Comparison of ENCODE assay signal across 8 mouse cellular contexts in genomic region chr4:63495915-63496278, GRCm38 (mm10). TPM values are rescaled to one million over a fixed set of nuclear protein-coding genes. Genes with fewer than 3 reads are reported as not detected.
DNase-seq lines count a peak whose midpoint lies in the region; ATAC-seq lines count a peak whose summit lies in the region.

Gene Whrn (minus strand): TSS chr4:63495991.

- peak; percentile 76 for DNase-seq in T-cell, adult 2 months (ENCODE audit: low spot score)
- peak; percentile 40 to 65 for DNase-seq in cerebellum, postnatal 4 days (ENCODE audit: low spot score in 2 of 2)
- peak; percentile 81 for DNase-seq in gastrocnemius, postnatal 14 days
- DNase-seq in induced T-regulatory cell, adult 2 months (ENCODE audit: low read depth) = peak; percentile 91
- peak; percentile 67 to 71 for DNase-seq in left cerebral cortex, postnatal 25 days (ENCODE audit: low spot score in 2 of 2)
- peak; percentile 72 for DNase-seq in right cerebral cortex, postnatal 14 days
- DNase-seq in urinary bladder, postnatal 36 days (ENCODE audit: low spot score in 2 of 2) = peak; percentile 46 to 71

- intact Hi-C loops in gastrocnemius, postnatal 14 days (cut with DNase I; ENCODE audit: low total_unique reads) = no loop called here
- intact Hi-C loops in left cerebral cortex, postnatal 25 days (cut with DNase I) = loop anchor here (10.0 kb wide), 1 partner anchor 349 kb away; no protein-coding TSS in a partner anchor

- ATAC-seq in megakaryocyte-erythroid progenitor cell, adult 5-6 weeks (replicated peaks; ENCODE audit: low FRiP score, low TSS enrichment, poor library complexity, severe bottlenecking) = peak; percentile 65

RNA-seq across cellular contexts. Expression of gene Whrn, which starts in this region (rescaled TPM):
- 1 to 10 TPM; 1.7 to 2.0 TPM for total RNA-seq in gastrocnemius, postnatal 14 days (2021)
- 10 to 100 TPM; 46.4 TPM for total RNA-seq in left cerebral cortex, postnatal 25 days (2021)
- 0.15 and 0.82 TPM in 2 replicates for total RNA-seq in megakaryocyte-erythroid progenitor cell, adult 5-6 weeks (2014; fragmentation: Nextera tagmentation)
- total RNA-seq in megakaryocyte-erythroid progenitor cell, adult 5-6 weeks (2017) = not detected in 2 replicates

Comparison
In these comparisons a context has a peak if more than half of its experiments do, and no peak if none do; other contexts are left out.
1. Peak in every context shown above with its lines: DNase-seq and ATAC-seq.
2. RNA of gene Whrn (total RNA-seq): 46.4 TPM in left cerebral cortex, postnatal 25 days; 1.7 to 2.0 TPM in gastrocnemius, postnatal 14 days and 0.15 to 0.82 TPM in megakaryocyte-erythroid progenitor cell, adult 5-6 weeks; every median in the first group is over 10 times any median in the second.
3. Peak in ATAC-seq in megakaryocyte-erythroid progenitor cell, adult 5-6 weeks; RNA of the gene not detected or under 1 TPM.